Comparison of ENCODE assay signal across 27 mouse cellular contexts in genomic region chr7:48167471-48167870, GRCm38 (mm10). TPM values are rescaled to one million over a fixed set of nuclear protein-coding genes. Genes with fewer than 3 reads are reported as not detected.
"Had no signal": no experiment of that assay in that cellular context is flagged by ENCODE, and none has a peak within 500 bp of the region (broad histone marks: within the 10 kb centered on the region; RNA-seq: fewer than 3 reads in every experiment).

No protein-coding gene starts in this region.

- H3K4me2 ChIP-seq: limb, embryonic 15.5 days; liver, embryonic 12.5 days; lung, embryonic 14.5 days; neural tube, embryonic 13.5 days; stomach, embryonic 15.5 days had no signal

- H3K27me3 ChIP-seq: limb, embryonic 15.5 days; liver, embryonic 12.5 days; neural tube, embryonic 13.5 days; stomach, embryonic 15.5 days had no signal

- DNase-seq: kidney, adult 9 months; kidney, postnatal 36 days; layer of hippocampus, adult 9-11 months; layer of hippocampus, postnatal 36 days; lung, embryonic 14.5 days; lung, postnatal 10 days; lung, postnatal 4 days; midbrain, embryonic 14.5 days; retina, postnatal 1 day; right cerebral cortex, postnatal 14 days; thymus, adult 2 months; thymus, postnatal 25 days had no signal

- H3K36me3 ChIP-seq: limb, embryonic 15.5 days; liver, embryonic 12.5 days; midbrain, embryonic 10.5 days; neural tube, embryonic 13.5 days; stomach, embryonic 15.5 days had no signal

- ATAC-seq: liver, embryonic 12.5 days had no signal

- H3K27ac ChIP-seq: kidney, postnatal 0 days; limb, embryonic 15.5 days; liver, embryonic 12.5 days; midbrain, embryonic 10.5 days; neural tube, embryonic 13.5 days; stomach, embryonic 15.5 days had no signal

- H3K4me3 ChIP-seq: limb, embryonic 15.5 days; liver, embryonic 12.5 days; midbrain, embryonic 10.5 days; neural tube, embryonic 13.5 days; stomach, embryonic 15.5 days had no signal

- H3K9me3 ChIP-seq: limb, embryonic 15.5 days; liver, embryonic 12.5 days; midbrain, embryonic 10.5 days; neural tube, embryonic 13.5 days; stomach, embryonic 15.5 days had no signal

- H3K4me1 ChIP-seq: limb, embryonic 15.5 days; liver, embryonic 12.5 days; neural tube, embryonic 13.5 days; stomach, embryonic 15.5 days had no signal

- H3K9ac ChIP-seq: limb, embryonic 15.5 days; liver, embryonic 12.5 days; lung, embryonic 14.5 days; neural tube, embryonic 13.5 days; stomach, embryonic 15.5 days had no signal

RNA-seq across cellular contexts. Expression of gene Mrgprb5, which starts 1.3 kb away (rescaled TPM):
- total RNA-seq: layer of hippocampus, adult 18-20 months; layer of hippocampus, postnatal 36 days; left cerebral cortex, adult 8-10 months; left cerebral cortex, postnatal 25 days; megakaryocyte, adult 5-6 weeks had no signal
- polyA plus RNA-seq: kidney, postnatal 0 days; limb, embryonic 11.5 days; limb, embryonic 15.5 days; liver, embryonic 12.5 days; liver, embryonic 16.5 days; lung, embryonic 14.5 days; midbrain, embryonic 10.5 days; midbrain, embryonic 14.5 days; neural tube, embryonic 13.5 days; spleen, adult 2 months; stomach, embryonic 15.5 days; testis, adult 2 months; thymus, adult 2 months; urinary bladder, adult 2 months had no signal

RNA-seq across cellular contexts. Expression of gene Mrgprb4, which starts 31.6 kb away (rescaled TPM):
- total RNA-seq: layer of hippocampus, adult 18-20 months; layer of hippocampus, postnatal 36 days; left cerebral cortex, adult 8-10 months; left cerebral cortex, postnatal 25 days; megakaryocyte, adult 5-6 weeks had no signal
- polyA plus RNA-seq: kidney, postnatal 0 days; limb, embryonic 11.5 days; limb, embryonic 15.5 days; liver, embryonic 12.5 days; liver, embryonic 16.5 days; lung, embryonic 14.5 days; midbrain, embryonic 10.5 days; midbrain, embryonic 14.5 days; neural tube, embryonic 13.5 days; spleen, adult 2 months; stomach, embryonic 15.5 days; testis, adult 2 months; thymus, adult 2 months; urinary bladder, adult 2 months had no signal
